Mouse (Mus musculus): ENCODE data around the gene Gfod1. TPM values are rescaled to one million over a fixed set of nuclear protein-coding genes. Genes with fewer than 3 reads are reported as not detected.

Gene Gfod1
- polyA plus RNA-seq, 2 experiments from 2014 or later: 2.5 to 4.0 TPM

DNA sequence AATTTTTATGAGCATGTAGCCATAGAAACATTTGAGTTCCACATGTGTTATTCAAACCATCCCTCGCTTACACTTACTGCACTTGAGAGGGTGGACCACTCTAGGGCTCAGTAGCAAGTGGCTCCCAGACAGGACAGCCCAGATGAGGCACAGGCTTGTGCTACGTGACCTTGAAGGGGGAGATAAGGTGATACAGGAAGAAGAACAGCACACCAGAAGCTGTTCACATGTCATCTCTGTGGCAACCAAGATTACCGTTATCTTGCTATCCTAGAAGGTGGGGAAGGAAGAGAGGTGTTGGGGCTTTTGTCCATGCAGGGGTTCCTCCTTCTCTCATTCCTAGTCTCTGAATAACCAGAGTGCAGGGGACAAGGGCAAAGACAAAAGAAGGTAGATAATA, 74.2 kb downstream of the Gfod1 start:
- no peak for ATAC-seq

DNA sequence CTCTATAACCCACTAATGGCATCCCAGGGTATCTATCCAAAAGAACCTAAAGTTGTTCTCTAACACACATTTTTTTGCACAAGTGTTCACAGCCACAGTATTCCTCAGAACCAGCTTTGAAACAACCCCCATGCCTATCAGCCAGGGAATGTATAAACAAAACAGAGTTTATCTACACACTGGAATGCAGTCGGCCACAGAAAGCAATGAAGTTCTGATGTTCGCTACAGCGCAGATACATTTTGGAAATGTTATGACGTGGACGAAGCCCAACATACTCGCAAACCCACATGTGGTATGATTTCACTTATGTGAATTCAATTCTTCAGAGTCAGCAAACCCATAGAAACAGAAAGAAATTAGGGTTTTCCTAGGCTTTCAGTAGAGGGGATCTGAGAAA, 75.8 kb downstream of the Gfod1 start:
- ATAC-seq: no peak

GRCm38 (mm10) chr13:43226041-43226440, 77.9 kb downstream of the Gfod1 start:
- ATAC-seq: no peak

- ATAC-seq: no peak
These were observed 78.8 kb downstream of the Gfod1 start for GRCm38 (mm10) chr13:43225161-43225560.

- ATAC-seq: no peak
These were observed 81.9 kb downstream of the Gfod1 start for GRCm38 (mm10) chr13:43222084-43222483.

DNA sequence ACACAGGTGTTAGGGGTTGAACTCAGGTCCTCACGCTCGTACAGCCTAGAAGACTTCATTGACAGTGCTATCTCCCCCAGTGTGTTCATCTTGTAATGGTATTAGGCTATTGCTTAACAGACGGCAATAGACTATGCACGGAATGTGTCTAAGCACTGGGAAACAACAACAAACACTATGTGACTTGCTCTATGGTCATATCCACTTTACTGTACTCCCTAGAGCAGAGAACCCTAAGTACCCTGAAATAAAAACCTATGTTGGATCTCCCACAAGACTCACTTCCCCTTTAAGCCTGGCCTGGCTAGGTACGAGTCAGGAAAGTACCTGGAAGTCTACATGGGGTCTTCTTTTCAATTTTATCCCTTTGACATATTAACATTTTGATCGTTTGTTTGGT, 82.7 kb downstream of the Gfod1 start:
- ATAC-seq: no peak

- no peak for ATAC-seq
These were observed 83.3 kb downstream of the Gfod1 start for GRCm38 (mm10) chr13:43220635-43221034.

- no peak for ATAC-seq
These were observed 85.2 kb downstream of the Gfod1 start for GRCm38 (mm10) chr13:43218764-43219163.

DNA sequence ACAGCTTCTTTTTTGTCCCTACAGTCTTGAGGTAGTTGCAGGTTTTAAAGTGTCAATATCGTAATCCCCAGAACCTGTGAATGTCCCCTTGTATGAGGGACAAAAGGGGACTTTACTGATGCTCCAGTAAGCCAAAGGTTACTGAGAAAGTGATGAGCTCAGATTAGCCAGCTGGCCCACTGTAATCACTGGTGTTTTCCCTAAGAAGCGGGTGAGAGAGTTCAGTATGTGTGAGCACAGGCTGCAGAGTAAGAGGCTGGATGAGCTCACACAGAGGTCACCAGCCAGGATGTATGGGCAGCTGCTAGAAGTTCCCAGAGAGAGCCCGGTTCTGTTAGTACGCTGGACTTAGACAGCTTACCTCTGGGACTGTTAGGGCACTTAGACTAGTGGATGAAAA, 85.7 kb downstream of the Gfod1 start:
- no peak for ATAC-seq

DNA sequence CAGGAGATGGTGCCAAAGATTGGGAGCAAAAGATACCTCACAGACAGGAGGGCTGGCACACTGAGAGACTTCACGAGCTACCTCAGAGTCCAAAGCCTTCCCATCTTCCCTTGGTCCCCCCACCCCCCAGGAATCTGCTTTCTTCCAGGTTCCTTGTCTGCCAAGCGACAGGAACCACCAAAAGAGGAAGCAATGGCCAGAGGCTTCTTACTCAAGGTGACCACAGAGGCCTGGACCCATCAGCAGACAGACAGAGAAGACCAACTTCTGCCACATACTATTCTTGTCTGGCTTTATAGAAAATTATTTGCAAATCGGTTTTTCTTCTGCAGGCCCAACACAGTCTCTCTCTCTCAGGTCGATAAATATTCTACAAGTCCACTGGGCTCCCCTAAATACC, 86.3 kb downstream of the Gfod1 start:
- ATAC-seq: no peak

GRCm38 (mm10) chr13:43217059-43217458, 86.9 kb downstream of the Gfod1 start:
- no peak for ATAC-seq

DNA sequence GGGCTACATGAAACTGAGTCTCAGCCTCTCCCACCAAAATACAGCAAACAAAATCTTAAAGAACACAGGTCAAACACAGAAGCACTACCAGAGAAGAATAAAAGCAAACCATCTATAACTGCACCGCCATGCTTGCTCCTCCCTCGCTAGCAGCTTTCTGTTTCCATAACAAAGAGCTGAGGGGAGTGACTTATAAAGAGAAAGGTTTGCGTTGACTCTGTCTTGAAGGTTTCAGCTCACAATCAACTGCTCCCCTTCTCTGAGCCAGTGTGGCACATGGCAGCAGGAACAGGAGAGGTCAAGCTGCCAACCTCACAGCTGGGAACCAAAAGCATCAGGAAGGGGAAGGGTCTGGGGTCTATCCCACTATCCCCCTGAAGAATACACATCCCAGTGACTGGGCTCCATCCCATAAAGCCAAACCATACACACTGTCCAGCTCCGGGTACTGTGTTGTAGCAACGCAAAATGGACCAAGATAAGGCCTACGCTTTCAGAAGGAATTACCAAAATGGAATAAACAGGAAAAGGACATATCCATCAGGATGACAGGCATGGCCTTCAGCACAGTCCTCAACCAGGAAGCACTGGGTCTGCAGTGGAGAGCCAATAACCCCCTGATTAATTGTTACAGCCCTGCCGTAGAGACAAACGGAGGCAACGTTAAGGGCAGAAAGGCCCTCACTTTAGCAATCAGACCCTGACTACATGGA, 87.8 kb downstream of the Gfod1 start:
- peak; percentile 74 for ATAC-seq

GRCm38 (mm10) chr13:43215144-43215993, 88.6 kb downstream of the Gfod1 start:
- ATAC-seq: peak; percentile 53

DNA sequence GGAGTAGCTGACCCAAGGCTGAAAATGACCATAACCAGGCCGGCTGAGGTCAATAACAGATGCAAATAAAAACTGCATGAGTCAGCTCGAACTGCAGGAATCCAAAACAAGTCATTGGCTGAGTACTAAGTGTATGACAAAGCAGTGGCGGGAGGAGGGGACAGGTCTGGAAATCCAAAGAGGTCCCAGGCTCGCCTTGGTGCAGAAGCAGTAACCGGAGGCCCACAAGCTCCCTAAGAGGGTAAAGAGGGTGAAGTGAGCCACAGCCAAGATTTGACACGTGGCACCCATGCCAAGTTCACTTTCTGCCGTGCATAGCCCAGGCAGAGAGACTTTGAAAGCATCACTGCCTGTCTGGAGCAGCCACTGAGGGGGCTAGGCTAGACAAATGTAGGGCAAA, 91.6 kb downstream of the Gfod1 start:
- ATAC-seq: no peak

GRCm38 (mm10) chr13:43210956-43211355, 93.0 kb downstream of the Gfod1 start:
- no peak for ATAC-seq

GRCm38 (mm10) chr13:43209560-43209959, 94.4 kb downstream of the Gfod1 start:
- ATAC-seq: no peak

GRCm38 (mm10) chr13:43208914-43209439, 95.0 kb downstream of the Gfod1 start:
- no peak for ATAC-seq

DNA sequence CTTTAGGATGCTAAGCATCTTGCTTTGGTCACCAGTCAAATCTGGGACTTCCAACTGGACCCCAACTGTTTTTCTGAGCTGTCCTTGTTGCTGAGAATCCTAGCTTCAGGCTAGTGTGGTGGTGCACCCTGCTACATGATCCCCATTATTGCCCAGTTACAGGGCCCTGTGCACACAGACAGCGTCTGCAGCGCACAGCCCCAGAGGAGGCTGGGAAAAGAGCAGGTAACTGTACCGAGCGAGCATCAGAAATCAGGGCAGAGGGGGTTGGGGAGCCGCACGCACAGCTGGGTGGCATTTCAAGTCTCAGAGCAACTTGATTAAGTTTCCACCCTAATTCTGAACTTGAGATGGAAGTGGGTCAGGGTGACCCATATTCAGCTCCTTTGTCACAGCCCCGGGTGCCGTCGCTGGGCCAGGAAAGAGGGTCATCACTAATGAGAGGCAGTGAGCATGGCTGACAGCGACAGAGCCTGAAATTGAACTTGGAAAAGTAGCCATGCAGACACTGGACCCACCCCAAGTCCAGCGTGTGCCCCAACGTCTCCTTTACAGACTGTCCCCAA, 97.8 kb downstream of the Gfod1 start:
- no peak for ATAC-seq

DNA sequence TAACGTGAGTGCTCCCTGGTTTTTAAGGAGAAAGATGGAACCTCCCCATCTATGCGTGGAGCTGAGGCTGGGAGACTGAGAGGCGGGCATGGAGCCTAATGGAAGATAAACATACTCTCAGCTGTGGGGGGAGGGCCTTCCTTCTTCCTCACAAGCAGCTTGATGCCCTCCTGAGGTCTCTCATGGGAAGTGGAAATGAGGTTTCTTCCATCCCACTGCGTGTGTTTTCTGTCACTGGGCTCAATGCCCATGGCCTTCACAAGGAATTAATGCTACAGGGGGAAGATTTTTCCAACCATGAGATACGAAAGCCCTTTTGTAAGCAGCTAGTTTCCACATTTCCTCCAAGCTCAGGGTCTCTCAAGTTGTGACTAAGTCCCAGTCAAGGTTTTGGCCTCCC, 100.3 kb downstream of the Gfod1 start:
- no peak for ATAC-seq

DNA sequence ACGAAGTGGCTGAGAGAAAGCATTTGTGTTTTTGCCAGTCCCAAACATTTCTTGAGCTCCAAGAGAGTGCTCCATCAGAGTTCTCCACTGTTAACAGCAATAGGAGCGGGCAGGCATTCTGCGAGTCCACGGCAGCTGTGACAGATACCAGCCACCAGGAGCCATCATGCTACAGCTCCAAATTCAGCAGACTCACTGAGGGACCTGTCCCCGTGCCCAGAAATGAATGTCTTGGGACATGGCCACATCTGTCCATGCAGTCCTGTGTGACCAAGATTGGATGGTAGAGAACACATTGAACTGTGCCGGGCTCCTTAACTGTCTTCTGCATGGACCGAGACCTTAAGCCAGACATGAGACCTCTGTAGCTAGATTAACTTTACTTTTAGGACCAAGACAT, 100.7 kb downstream of the Gfod1 start:
- no peak for ATAC-seq

DNA sequence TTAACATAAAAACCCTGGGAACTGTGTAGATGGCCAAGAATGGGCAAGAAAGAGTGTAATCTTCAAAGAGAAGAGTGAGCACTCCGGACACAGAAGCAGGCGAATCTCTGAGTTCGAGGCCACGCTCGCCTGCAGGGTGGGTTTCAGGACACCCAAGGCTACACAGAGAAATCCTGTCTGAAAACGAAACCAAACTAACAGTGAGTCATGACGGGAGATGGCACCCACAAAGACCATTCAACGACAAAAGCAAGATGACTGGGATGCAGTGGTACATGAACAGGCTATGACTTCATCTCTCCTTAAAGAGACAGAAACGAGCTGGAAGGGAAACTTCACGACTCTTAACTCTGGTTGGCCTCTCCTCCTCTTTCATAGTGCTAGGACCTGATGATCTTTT, 101.6 kb downstream of the Gfod1 start:
- ATAC-seq: peak; percentile 35

GRCm38 (mm10) chr13:43201033-43201432, 102.9 kb downstream of the Gfod1 start:
- ATAC-seq: peak; percentile 30

DNA sequence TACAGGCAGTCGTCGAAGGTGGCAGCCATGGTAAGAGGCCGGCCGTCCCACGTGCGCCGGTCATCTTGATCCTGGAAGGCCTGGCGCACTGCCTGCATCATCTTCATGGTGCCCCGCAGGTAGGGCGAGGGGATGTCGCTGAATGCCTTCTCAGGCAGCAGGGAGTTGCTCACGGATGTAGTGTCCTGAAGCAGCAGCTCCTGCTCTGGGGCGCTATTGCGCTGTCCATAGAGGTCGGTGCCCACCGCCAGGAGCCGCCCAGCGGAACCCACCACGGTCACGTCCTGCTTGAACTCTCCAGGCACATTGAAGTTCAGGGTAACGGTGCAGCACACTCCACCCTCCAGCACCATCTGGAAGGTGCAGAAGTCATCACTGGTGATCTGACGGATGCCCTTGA, 103.5 kb downstream of the Gfod1 start:
- no peak for ATAC-seq

DNA sequence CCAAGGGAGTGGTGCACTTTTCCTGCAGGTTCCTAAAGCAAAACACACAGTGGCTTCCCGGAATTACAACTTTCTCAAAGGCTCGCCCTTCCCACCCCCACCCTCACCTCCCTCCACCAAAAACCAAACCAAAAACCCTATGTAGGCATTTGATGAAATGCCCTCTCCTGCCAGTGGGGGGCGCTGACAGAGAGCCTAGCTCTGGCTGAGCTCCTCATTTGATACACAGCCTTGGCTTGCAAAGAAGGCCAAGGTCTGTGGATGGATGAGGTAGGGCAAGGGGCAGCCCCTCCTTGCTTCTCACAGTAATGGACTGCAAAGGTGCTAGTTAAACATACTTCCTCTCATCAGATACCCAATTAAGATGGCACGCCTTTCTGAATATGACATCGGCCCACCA, 104.2 kb downstream of the Gfod1 start:
- peak; percentile 60 for ATAC-seq

All from activated CD4-positive, CD25-positive, alpha-beta regulatory T cell, adult 4 months (primary cell).